Mouse (Mus musculus): ENCODE measurements at regions not wholly inside any gene's neighbourhood (a gene's known extent, or its start where the extent isn't known, plus 50 kb on each side); places are given as distances from the start of the nearest gene placed in this dataset.

GRCm38 (mm10) chr2:79548039-79548600 lies 87.0 kb upstream of the Itprid2 start:
- no peak for DNase-seq

DNA sequence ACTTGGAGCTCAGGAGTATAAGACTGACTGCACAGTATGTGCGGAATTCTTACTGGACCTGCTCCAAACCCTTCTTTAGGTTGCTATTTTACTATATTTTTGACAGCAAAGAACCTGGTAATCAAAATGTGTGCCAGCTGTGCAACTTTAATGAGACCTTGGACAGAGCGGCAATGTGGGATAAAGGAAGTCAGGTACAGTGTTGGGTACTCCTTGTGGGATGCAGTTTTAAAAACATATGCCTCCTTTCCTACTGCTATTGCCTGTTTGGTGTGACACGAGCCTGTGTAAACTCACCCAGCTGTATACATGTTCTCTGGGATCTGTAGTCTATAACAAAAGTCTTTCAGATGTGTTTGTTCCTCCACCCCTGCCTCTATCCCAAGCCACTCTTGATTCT lies 85.4 kb upstream of the Itprid2 start:
- no peak for DNase-seq

GRCm38 (mm10) chr2:79550432-79550831 lies 84.7 kb upstream of the Itprid2 start:
- no peak for DNase-seq

GRCm38 (mm10) chr2:79552481-79552880 lies 82.7 kb upstream of the Itprid2 start:
- no peak for DNase-seq

GRCm38 (mm10) chr2:79555395-79555794 lies 79.8 kb upstream of the Itprid2 start:
- no peak for DNase-seq

GRCm38 (mm10) chr2:79557361-79557760 lies 77.8 kb upstream of the Itprid2 start:
- no peak for DNase-seq

DNA sequence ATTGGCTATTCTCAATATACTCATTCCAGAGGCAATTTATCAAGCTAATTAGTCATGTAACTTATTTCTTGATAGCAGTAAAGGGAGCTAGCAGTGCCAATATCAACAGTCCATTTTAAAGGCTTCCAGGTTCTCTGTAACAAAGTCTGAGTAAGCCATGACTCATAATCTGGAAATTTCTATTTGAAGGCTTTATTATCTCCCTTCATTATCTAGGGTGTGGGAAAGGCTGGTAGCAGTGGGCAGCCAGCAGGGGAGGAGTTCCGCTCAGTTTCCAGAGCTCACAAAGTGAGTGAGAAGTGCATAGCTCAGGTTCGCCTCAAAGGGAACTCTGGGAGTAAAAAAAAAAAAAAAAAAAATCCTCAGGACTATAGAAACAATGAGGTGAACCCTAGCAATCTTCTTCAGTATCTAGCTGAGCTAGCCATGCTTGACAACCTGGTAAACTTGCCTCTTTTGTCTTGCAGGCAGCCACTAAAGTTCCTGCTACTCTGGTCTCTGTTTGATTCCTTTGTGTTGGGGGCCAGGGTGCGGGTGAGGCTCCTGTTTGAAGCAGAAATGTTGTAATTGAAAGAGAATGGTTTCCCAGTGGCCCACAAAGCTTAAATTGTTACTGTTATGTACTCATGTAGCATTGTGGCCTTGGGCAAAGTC lies 68.7 kb upstream of the Itprid2 start:
- no peak for DNase-seq

DNA sequence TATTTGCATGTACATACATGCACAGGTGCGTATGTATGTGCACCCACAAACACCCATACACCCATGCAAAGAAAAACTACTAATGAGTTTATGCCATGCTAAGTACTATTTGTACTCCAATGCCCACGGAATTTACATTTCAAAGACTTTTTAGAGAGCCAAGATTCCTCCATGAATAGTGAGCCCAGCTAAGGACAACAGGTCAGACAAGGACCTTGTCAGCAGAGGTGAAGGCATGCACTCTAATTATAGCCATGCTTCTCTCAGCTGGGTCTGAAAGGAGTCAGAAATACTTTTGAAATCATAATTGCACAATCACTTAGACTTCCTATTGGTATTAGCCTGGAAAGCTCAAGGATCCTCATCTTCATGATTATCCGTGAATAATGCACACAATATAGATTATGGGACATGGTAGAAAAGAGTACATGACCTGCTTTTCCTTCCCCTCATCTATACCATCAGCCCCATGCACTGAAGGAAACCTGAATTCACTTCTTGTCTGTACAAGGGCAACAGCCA lies 67.7 kb upstream of the Itprid2 start:
- DNase-seq, result no peak

DNA sequence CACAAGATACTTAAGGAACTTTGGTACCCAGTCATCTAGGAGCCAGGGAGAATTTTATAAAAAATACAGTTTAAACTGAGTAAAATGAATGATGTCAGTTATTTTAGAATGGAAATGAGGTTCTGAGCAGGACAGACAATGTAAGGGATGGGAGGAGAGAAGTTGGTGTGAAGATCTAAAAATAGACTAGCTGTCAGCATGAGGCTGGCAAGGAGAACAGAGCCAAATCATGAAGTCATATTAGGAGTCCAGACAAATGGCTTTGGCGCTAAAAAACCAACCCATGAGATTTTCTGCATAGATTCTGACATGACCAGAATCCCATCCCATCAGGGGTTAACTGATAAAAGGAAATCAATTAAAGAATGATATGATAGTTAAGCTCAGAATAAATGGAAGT lies 65.5 kb upstream of the Itprid2 start:
- no peak for DNase-seq

- no peak for DNase-seq
Observed at GRCm38 (mm10) chr2:79571910-79572309, 63.2 kb upstream of the Itprid2 start.

DNA sequence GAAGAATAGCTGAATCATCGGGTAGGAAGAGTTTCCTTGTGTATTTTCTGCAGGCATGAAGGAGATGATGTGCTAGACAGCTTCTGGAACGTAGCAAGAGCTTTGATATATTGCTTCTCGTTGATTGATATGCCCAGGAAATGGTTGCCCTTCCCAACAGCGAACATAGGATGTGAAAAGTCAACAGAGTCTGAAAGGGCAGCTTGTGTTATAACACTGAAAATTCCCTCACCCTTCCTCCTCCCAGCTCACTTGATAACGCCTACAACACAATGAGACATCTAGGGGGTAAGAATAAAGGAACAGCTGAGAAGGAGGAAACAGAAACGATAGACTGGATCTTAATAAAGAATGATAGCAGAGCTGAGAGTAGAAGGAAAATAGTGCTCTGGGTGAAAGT lies 60.1 kb upstream of the Itprid2 start:
- no peak for DNase-seq

GRCm38 (mm10) chr2:79585022-79585774 lies 50.0 kb upstream of the Itprid2 start:
- DNase-seq, result no peak

All from kidney, adult 11 months (tissue).